Mouse (Mus musculus): ENCODE results near the gene Clptm1.

Gene Clptm1

GRCm38 (mm10) chr7:19664955-19665841, at the start of gene Clptm1:
Gene Clptm1 (minus strand): TSS chr7:19665033.
- DNase-seq: peak; percentile 99

GRCm38 (mm10) chr7:19713598-19713997, 48.8 kb upstream of the Clptm1 start:
- DNase-seq: no peak

DNA sequence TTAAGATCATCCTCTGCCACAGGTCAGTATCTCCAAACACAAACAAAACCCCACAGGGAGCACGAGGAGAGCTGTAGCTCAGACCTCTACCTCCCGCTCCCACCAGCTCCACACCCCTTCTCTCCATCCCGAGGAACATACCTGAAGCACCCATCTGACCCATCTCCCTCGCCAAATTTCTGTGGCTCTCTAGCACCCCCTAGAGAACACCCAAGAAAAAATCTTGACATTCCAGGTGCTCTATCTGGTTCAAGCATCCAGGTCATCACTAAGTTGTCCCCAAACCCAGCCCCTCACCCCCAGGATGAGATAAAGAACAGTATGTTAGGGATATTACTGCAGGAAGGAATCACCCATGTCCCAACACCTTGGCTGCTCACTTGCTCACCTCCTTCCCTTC, 48.4 kb upstream of the Clptm1 start:
- DNase-seq: peak; percentile 54 to 66

- peak in 1 of 2 experiments; percentile 49 for DNase-seq
These were observed 47.6 kb upstream of the Clptm1 start for GRCm38 (mm10) chr7:19712414-19712813.

- DNase-seq: no peak
These were observed 45.8 kb upstream of the Clptm1 start for GRCm38 (mm10) chr7:19710650-19711049.

GRCm38 (mm10) chr7:19705271-19705670, 40.4 kb upstream of the Clptm1 start:
- DNase-seq: no peak

DNA sequence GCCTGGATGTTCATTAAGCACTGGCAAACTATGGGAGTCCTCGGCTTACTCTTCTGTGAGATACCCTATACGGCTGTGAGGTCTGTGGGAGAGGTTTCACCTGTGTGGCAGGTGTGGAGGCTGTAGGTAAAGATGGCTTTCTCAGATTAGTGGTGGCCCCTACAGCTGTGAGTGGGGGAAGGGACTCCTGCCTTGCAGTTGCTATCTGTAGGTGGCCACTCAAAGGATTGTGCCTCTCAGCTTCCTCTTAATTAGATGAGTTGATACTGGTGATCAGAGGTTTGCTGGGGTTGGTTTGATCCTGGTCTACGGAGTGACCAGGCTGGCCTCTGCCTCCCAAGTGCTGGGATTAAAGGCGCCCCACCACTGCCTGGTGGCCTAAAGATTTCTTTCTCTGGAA, 39.6 kb upstream of the Clptm1 start:
- DNase-seq: no peak

DNA sequence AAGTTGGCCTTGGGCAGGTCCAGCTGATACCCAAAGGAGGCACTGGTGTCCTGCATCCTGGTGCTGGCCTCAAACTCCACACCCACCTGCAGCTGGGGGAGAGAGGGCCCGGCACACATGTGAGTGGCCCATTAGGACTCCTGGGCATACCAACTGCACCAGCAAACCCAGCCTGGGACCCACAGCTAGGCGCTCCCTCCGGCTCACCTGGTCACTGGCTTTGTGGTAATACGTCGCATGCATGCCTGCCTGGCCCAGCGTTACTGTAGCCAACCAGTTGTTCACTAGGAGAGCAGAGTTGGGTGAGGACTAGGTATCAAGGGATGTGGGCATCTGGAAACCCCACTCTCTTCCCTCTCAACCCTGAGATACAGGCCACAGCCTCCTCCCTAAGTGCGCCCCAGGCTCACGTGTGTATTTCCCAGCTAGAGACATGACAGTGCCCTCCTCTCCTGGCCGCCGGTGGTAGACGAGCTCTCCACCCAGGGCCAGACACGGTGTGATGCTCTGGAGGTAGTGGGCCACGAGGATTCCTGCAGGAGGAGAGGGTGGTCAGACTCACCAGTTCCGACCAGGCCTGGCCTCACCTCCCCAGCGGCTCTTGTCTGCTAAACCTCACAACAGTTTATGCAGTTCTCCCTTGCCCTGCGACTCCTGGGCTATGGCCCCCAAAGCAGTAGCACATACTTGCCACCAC, 38.2 kb upstream of the Clptm1 start:
- DNase-seq: no peak

DNA sequence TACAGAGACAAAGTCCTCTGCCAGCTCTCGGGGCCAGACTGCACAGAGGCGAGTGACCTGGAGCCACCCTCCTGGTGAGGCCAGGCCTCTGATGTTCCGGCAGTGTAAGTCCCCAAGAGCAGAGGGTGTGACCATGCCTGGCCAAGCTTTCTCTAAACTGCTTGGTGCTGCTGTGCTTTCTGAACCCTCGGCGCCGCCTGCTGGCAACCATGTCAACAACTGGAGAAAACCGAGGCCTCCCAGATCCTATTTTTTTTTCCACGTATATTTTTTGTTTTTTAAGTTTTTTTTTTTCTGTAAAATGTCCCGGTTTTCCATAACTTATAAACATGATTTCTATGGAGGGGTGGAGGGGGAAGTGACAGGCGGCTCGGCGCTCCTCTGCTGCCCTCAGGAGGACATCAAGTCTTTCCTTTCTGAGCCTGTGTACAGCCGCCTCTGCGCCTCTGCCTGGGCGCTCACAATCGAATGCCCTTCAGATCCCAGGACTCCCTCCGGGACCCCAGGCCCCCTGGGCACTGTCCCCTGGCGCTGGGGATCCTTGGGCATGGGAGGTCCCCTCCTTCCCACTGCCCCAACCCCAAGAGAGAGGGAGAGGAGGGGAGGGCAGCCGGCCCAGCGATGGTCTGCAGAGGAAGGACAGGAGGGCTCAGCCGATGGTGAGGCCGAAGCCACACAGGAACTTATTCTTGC, 36.4 kb upstream of the Clptm1 start:
- peak; percentile 74 to 76 for DNase-seq

- no peak for DNase-seq
These were observed 35.7 kb upstream of the Clptm1 start for GRCm38 (mm10) chr7:19700299-19701068.

GRCm38 (mm10) chr7:19699827-19700148, 35.0 kb upstream of the Clptm1 start:
- no peak for DNase-seq

DNA sequence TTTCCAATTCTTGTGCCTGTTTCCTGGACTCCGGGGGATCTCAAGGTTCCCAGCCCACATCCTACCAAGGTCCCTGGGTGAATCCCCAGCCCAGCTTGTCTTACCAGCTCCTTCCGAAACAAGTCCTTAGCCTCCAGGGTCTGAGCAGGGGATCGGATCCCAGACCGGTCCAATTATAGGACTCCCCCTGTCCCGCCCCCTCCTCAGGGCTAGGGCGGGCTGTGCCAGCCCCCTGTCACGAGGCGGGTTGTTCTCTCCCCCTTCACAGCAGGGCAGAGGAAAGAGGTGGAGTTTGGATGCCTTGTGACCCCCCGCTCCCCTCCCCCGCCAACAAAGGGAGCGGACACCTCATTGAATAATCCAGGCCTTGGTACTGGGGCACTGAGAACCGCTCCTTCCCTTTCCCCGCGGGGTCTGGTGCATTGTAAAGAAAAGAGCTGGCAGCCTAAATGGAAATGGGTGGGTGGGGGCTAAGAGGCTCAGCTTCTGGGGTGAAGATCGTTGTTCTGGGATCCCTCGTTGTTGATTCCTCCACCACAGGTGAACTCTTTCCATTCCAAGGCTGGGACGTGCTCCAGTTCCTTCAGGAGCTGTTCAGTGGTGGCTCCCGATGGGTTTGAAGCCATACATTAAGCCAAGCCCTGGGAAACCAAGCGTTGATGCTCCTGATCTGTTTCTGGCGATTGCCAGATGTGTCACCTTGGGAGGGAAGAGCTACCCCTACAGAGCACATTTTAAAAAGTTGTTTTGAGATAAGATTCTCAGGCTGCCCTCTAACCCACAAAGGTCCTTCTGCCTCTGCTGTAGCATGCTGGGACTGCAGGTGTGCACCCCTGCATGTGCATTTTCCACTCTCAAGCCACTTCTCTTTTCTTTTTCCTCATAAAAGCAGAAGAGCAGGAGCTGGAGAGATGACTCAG, 34.3 kb upstream of the Clptm1 start, which contains the start of gene Apoe:
Apoe (minus strand) TSS at position 282 of the 920 bp plus-strand sequence.
- peak; percentile 54 to 72 for DNase-seq

DNA sequence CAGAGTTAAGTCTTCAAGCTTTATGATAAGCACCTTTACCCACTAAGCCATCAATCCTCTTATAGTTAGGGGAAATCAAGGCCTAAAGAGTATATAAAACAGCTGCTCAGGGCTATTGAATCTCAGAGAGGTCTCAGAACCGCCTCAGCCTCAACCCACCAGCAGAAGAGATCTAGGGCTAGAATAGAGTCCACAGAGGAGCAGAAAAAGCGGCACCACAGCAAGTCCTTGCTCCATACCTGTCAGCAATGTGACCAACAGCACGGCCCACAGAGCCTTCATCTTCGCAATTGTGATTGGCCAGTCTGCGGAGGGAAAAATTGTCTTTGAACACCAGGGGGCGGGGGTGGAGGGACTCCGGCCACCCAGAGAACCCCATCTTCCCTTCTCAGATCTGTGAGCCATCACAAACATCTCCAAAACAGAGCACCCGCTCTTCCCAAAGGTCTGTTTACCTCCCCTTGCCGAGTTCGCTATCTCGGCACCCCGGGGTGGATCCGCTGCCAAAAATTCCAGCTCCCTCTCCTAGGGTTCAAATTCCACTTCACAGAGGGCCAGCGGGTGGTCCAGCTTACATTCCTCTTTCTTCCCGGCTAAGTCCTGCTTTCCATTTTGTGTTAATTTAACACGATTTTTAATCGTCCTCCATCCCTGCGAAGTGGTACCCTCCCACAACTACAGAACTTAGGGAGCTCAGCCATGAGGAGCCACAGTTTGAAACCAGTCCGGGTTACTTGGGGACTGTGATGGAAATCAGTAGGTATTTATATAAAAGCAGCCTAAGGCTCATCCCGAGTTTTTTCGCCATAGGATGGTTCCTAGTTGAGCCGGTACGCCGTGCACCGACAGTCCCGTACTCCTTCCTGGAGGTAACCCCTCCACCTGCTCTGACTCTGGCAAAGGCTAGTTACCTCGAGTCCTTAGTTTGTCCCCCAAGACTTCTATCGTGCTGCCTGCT, 33.4 kb upstream of the Clptm1 start:
- DNase-seq: peak; percentile 53 to 54

DNA sequence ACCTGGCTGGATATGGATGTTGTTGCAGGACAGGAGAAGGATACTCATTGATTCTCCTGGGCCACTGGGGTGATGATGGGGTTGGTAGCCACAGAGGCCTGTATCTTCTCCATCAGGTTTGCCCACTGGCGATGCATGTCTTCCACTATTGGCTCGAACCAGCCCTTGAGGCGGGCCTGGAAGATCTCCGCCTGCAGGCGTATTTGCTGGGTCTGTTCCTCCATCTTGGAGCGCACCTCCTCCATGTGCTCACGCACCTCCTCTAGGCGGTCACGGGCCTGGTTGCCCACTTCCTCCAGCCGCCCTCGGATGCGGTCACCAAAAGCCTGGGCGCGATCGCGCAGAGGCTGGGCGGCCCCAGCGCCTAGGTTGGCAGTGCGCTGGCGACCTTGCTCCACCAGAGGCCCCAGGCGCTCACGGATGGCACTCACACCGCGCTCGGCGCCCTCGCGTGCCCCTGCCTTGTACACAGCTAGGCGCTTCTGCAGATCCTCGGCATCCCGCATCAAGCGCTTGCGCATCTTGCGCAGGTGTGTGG, 31.6 kb upstream of the Clptm1 start:
- DNase-seq: no peak

GRCm38 (mm10) chr7:19695881-19696280, 31.0 kb upstream of the Clptm1 start:
- DNase-seq: no peak

DNA sequence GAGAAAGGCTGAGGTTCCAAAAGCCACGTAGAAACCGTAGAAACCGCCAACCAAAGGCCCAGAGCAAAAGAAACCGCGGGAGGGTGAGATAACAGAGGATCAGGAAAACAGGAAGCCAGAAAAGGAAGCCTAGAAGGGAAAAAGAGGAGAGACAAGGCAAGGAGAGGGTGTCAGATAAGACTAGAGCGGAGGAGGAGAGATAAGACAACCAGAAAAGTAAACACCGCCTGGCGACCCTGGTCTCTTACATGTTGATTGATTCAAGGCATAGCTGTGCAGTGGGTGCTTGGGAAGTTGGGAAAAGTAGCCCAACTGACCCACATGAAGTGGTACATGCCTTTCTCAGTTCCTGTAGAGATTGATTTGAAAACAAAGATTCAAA, 30.4 kb upstream of the Clptm1 start:
- DNase-seq: no peak

DNA sequence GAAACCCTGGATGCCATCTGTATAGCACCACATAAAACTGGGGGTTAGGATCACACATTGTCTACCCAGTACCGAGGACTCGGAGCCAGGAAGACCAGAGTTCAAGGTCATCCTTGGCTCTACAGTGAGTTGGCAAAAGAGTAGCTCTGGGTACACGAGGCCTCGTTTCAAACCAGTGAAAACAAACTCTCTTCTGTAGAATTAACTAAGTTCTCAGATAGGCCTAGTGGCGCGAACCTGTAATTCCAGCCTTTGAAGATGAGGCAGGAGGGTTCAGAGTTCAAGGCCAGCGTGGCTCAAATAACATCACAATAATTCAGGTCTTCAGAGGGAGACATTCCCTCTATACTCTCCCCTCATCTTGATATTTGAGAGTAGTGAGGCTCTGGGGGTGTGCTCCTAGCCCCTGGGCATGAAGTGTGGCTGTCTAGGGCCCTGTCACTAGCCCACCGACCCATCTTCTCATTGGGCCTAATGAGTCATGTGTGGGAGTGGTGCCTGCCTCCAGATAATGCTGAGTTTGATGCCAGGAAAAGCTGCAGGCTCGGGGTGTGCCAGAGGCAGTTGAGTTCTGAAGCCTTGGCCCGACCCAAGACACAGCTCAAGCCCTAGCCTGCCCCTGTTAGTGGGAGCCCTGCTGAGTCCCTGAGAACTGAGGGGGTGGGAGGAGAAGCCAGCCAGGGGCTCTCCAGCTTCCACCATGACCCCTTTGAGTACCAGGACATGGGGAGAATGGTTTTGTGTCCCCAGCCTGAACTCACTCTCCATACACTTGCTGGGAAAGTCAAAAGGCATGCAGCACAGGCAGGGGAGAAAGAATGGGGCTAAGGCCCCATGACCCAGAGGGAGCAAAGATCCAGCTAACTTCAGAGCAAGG, 29.7 kb upstream of the Clptm1 start:
- DNase-seq: no peak

DNA sequence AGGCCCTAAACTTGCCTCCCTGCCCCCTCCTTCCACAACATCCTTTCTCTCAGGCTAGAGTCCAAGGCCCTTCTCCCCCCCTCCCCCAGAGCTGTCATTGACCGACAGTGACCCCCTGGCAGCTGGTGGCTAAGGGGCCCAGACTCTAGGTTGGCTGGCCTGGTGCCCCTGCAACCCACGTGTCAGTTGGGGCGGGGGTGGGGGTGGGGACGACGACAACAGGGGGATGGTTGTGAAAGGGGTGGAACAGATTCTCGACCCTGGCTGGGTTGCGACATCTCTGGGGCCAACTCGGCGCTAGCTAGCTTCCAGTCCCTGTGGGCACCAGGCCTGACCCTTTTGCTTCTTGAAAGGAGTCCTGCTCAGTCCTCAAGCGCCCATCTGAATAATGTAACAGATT, 28.6 kb upstream of the Clptm1 start:
- DNase-seq: peak; percentile 74 to 79
